Mouse (Mus musculus): Measurements from ENCODE around the gene Snrk.

GRCm38 (mm10) chr9:122115552-122115951 lies 1.5 kb upstream of the Snrk start:
- no peak for TF ChIP-seq BHLHE40 (IDR thresholded peaks at IDR 0.05; ENCODE audit: borderline replicate concordance, low read depth, low read length)
- no peak for TF ChIP-seq EP300 (IDR thresholded peaks at IDR 0.05; ENCODE audit: low read depth in 1 of 2, low read length in 2 of 2)
- no peak for TF ChIP-seq CTCF (IDR thresholded peaks at IDR 0.05 in 2 of 3, conservative IDR thresholded peaks at IDR 0.05 in 1 of 3; ENCODE audit: control insufficient read depth in 1 of 3, insufficient read depth in 1 of 3, low read depth in 2 of 3, low read length in 3 of 3, poor library complexity in 1 of 3, severe bottlenecking in 1 of 3)
- no peak for TF ChIP-seq POLR2AphosphoS2 (IDR thresholded peaks at IDR 0.05; ENCODE audit: low read length)
- no peak for TF ChIP-seq POLR2A (IDR thresholded peaks at IDR 0.05; ENCODE audit: control insufficient read depth in 1 of 2, insufficient read depth in 1 of 2, low read depth in 1 of 2, low read length in 2 of 2, poor library complexity in 1 of 2)
- no peak for TF ChIP-seq USF1 (IDR thresholded peaks at IDR 0.05; ENCODE audit: low read depth, low read length)
- TF ChIP-seq E2F4 (IDR thresholded peaks at IDR 0.05; ENCODE audit: borderline replicate concordance, low read depth, low read length) = no peak
- no peak for TF ChIP-seq ZC3H11A (IDR thresholded peaks at IDR 0.05; ENCODE audit: low read depth, low read length)
- TF ChIP-seq KAT2A (conservative IDR thresholded peaks at IDR 0.05; ENCODE audit: low read depth, low read length) = no peak
- TF ChIP-seq HCFC1 (IDR thresholded peaks at IDR 0.05; ENCODE audit: low read depth, low read length) = no peak
- no peak for TF ChIP-seq SMC3 (IDR thresholded peaks at IDR 0.05; ENCODE audit: low read depth, low read length)
